Mouse (Mus musculus) liver, postnatal 0 days (tissue): ENCODE measurements around the gene Ccdc60. TPM values are rescaled to one million over a fixed set of nuclear protein-coding genes. Genes with fewer than 3 reads are reported as not detected.

Experiments used
- ATAC-seq: fragments of 200-750 bp; cut with Nextera tagmentation; 2 replicates; pipeline ENCODE4 v1.8.0; 2017; ENCODE audit warnings: mild to moderate bottlenecking, moderate library complexity
- DNase-seq: peaks from one replicate; pipeline ENCODE4 v3.0.0-alpha.2; 2016
- H3K27ac ChIP-seq: fragments of 300-500 bp; sonication (generic); 2 replicates; pipeline ENCODE4 v1.5.1; 2014; ENCODE audit warnings: antibody characterized with exemption, moderate library complexity, mild to moderate bottlenecking, low read depth
- H3K27me3 ChIP-seq: fragments of 300-500 bp; sonication (generic); 2 replicates; pipeline ENCODE4 v1.6.1; 2014; ENCODE audit warnings: low read length, control low read depth, mixed read lengths; ENCODE audit not compliant: insufficient read depth
- H3K36me3 ChIP-seq: fragments of 300-500 bp; sonication (generic); replicated peaks from 2 replicates; pipeline ENCODE4 v1.6.1; 2014; ENCODE audit warnings: mild to moderate bottlenecking, control low read depth, low read length, moderate library complexity, mixed read lengths; ENCODE audit not compliant: insufficient read depth
- H3K4me1 ChIP-seq: fragments of 300-500 bp; sonication (generic); 2 replicates; pipeline ENCODE4 v1.6.1; 2014; ENCODE audit warnings: antibody characterized with exemption, mild to moderate bottlenecking, control low read depth; ENCODE audit not compliant: insufficient read depth
- H3K4me2 ChIP-seq: fragments of 300-500 bp; sonication (generic); 2 replicates; pipeline ENCODE4 v1.6.1; 2014; ENCODE audit warnings: low read depth, mild to moderate bottlenecking, low read length, moderate library complexity, mixed read lengths
- H3K4me3 ChIP-seq: fragments of 300-500 bp; sonication (generic); 2 replicates; pipeline ENCODE4 v1.5.1; 2014; ENCODE audit warnings: low read depth, low read length
- H3K9ac ChIP-seq: fragments of 300-500 bp; sonication (generic); replicated peaks from 2 replicates; pipeline ENCODE4 v1.6.1; 2014; ENCODE audit warnings: mild to moderate bottlenecking, moderate library complexity
- H3K9me3 ChIP-seq: fragments of 300-500 bp; sonication (generic); 2 replicates; pipeline ENCODE4 v1.6.1; 2016; ENCODE audit warnings: mild to moderate bottlenecking, control low read depth, low read length, mixed read lengths
- CTCF ChIP-seq: sonication (generic); IDR thresholded peaks from 2 replicates; pipeline ENCODE4 v1.5.1; 2016; ENCODE audit warnings: antibody characterized with exemption, low read depth
- EP300 ChIP-seq: IDR thresholded peaks from 2 replicates; pipeline ENCODE4 v1.6.1; 2016; ENCODE audit warnings: antibody characterized with exemption, low read depth, mild to moderate bottlenecking
- WGBS: fragments of 180-500 bp; shearing (Covaris S2); extraction: QIAGEN DNeasy Blood & Tissue Kit; methylation state at CpG from one replicate; pipeline ENCODE4 v1.1.7; 2014; ENCODE audit not compliant: insufficient replicate concordance; 5-methylcytosine and 5-hydroxymethylcytosine counted together
- polyA plus RNA-seq: library from polyadenylated mRNA; unstranded; fragments of >200 nt; fragmentation: Nextera tagmentation; extraction: Ambion mirVana; gene quantifications from 2 replicates; pipeline ENCODE4 v1.2.1, GENCODE M21; 2015

Gene Ccdc60
- polyA plus RNA-seq, 1 experiment from 2014 or later, result not detected

DNA sequence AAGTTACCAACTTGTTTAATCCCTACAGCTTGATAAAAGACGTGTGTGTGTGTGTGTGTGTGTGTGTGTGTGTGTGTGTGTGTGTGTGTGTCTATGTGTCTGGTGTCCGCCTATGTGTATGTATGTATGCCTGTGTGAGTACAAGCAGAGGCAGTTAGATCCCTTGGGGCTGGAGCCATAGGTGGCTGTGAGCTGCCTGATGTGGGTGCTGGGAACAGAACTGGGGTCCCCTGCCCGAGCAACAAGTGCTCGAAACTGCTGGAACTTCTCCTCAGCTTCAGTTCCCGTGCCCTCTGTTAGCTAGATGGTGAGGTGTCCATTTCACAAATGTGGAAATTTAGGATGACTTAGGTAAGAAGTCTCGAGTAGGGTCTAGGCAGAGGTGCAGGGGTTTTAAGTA lies 204.6 kb downstream of the Ccdc60 start:
- Histone ChIP-seq H3K36me3 (no peaks in the 10 kb centered on the region), H3K9me3 (no peaks in the 10 kb centered on the region), H3K27me3 (peaks cover 7% of the 10 kb centered on the region; the same call in 1 of the 2 replicates), H3K9ac (no peak overlapping the region), H3K4me3 (no peak overlapping the region), H3K4me1 (no peaks in the 10 kb centered on the region), H3K27ac (no peak overlapping the region), H3K4me2 (no peak overlapping the region)
- ATAC-seq, result no peak
- 74% methylated on average over 6 of the region's 6 CpGs for WGBS
- DNase-seq, result no peak
- TF ChIP-seq CTCF, result no peak
- TF ChIP-seq EP300, result no peak

DNA sequence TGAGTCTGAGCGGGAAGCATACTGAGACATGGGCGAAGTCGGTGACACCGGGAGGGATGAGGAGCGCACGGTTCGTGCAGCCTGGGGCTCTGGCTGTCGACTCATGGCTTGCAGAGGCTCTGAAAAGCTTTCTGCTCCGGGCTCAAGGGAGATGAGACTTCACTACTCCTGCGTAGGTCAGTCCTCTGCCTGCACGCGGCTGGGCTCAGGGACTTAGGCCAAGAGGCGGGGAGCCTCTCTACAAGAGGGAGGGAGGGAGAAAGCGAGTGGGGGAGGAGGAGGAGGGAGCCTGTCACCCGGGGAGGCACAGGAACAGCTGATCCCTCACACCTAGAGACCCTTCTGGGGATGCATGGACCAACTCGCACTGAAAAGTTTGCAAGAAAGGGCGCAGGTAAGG lies 205.7 kb downstream of the Ccdc60 start, which contains the start of gene Tmem233:
Gene Tmem233 (minus strand): TSS at position 164 of the 400 bp plus-strand sequence.
- TF ChIP-seq CTCF (no peak), EP300 (no peak)
- peaks cover 7% of the 10 kb centered on the region; the same call in 1 of the 2 replicates for H3K27me3 ChIP-seq
- no peak within 1 kb of the TSS for H3K27ac ChIP-seq
- H3K4me1 ChIP-seq, result no peaks in the 10 kb centered on the region
- H3K9ac ChIP-seq, result no peak within 1 kb of the TSS
- H3K4me3 ChIP-seq, result no peak within 1 kb of the TSS
- DNase-seq (no peak), ATAC-seq (no peak)
- H3K4me2 ChIP-seq, result no peak within 1 kb of the TSS
- WGBS, result 18% methylated on average over 17 of the region's 17 CpGs
- no peaks in the 10 kb centered on the region for H3K36me3 ChIP-seq
- no peaks in the 10 kb centered on the region for H3K9me3 ChIP-seq

DNA sequence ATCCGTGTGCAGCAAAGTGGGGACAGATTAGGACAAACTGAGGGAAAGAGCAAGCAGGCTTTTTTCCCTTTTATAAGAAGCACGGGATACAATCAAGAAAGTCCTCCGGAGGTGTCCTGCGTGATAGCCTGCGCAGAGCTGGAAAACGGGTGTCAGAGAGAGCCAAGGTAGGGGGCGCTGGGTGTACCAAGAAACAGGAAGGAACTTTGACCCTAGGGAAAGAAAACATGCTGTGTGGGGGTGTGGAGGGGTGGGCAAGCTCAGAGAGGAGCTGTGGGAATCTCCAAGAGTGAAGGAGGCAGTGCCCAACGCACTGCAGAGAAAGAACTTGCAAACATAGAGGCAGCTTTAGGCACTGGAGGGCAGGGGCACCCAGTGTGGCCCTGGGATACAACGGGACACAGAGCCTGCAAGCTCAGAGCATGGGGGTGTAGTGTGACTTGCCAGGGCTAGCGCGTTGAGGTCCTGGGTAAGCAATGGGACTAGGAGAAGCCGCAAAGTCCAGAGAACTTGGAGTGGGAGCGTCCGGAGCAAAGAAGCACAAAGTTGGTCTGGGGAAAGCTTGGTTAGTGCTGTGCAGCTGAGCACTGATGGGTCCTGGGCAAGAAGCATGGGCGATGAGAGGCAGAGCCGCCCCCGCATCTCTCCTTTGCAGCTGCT lies 206.4 kb downstream of the Ccdc60 start:
- H3K4me3 ChIP-seq, result no peak overlapping the region
- H3K9ac ChIP-seq, result no peak overlapping the region
- no peaks in the 10 kb centered on the region for H3K36me3 ChIP-seq
- peaks cover 7% of the 10 kb centered on the region; the same call in 1 of the 2 replicates for H3K27me3 ChIP-seq
- no peak for TF ChIP-seq EP300
- TF ChIP-seq CTCF, result no peak
- no peaks in the 10 kb centered on the region for H3K9me3 ChIP-seq
- DNase-seq (no peak), ATAC-seq (no peak)
- WGBS, result 32% methylated on average over 17 of the region's 17 CpGs
- no peak overlapping the region for H3K4me2 ChIP-seq
- H3K4me1 ChIP-seq, result no peaks in the 10 kb centered on the region
- no peak overlapping the region for H3K27ac ChIP-seq

DNA sequence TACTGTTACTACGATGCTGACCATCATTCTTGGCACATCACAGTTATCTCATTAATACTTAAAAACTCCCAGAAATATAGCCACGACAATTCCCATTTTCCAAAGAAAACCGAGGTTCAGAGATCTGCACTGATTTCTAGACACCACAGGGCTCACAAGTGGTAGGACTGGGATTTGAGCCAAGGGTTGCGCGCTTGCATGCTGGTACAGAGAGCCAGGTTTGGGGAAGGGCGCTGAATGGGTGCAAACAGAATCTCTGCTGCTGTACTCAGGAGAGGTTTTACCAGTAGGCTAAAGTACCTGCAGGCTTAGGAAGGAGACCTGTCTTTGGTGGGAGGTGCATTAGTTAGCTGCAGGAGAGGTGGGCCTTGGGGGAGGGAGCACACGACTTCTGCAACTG lies 207.2 kb downstream of the Ccdc60 start:
- ATAC-seq, result no peak
- TF ChIP-seq CTCF, result no peak
- no peak for TF ChIP-seq EP300
- Histone ChIP-seq H3K4me3 (no peak overlapping the region), H3K9ac (no peak overlapping the region), H3K9me3 (no peaks in the 10 kb centered on the region), H3K4me1 (no peaks in the 10 kb centered on the region), H3K27ac (no peak overlapping the region), H3K4me2 (no peak overlapping the region), H3K36me3 (no peaks in the 10 kb centered on the region), H3K27me3 (peaks cover 7% of the 10 kb centered on the region; the same call in 1 of the 2 replicates)
- DNase-seq, result no peak
- 67% methylated on average over 7 of the region's 7 CpGs for WGBS

DNA sequence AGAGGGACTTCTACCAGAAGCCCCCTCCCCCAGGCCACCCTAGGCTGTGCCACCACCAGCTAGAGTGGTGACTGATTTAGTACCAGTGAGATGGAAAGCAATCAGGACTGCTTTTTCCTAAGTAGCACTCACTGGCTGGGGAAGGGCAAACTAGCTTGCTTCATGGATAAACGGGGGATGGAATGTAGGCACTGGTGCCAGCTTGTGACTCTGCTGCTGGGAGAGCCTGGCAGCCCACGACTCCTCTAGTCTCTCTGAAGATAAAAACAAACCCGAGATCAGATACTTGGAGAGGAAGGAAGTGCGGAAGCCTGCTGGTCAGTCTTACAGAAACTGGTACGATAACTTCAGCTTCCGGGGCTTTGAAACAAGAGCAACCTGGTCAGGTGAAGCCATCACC lies 208.0 kb downstream of the Ccdc60 start:
- H3K9ac ChIP-seq, result no peak overlapping the region
- H3K27me3 ChIP-seq, result peaks cover 7% of the 10 kb centered on the region; the same call in 1 of the 2 replicates
- H3K4me3 ChIP-seq, result no peak overlapping the region
- no peak overlapping the region for H3K4me2 ChIP-seq
- DNase-seq, result no peak
- H3K9me3 ChIP-seq, result no peaks in the 10 kb centered on the region
- no peak for ATAC-seq
- 26% methylated on average over 6 of the region's 6 CpGs for WGBS
- no peak for TF ChIP-seq CTCF
- H3K36me3 ChIP-seq, result no peaks in the 10 kb centered on the region
- no peaks in the 10 kb centered on the region for H3K4me1 ChIP-seq
- H3K27ac ChIP-seq, result no peak overlapping the region

Other genes starting within 250 kb of the Ccdc60 start
- not detected in 2 replicates for gene Tmem233, start 205.7 kb downstream of the Ccdc60 start, polyA plus RNA-seq
- gene Hspb8, start 133.9 kb upstream of the Ccdc60 start, polyA plus RNA-seq, result 9.1 and 10.6 TPM in 2 replicates